Mouse (Mus musculus): Measurements from ENCODE around the gene Cadm1. TPM values are rescaled to one million over a fixed set of nuclear protein-coding genes. Genes with fewer than 3 reads are reported as not detected.

Cadm1 gene
- polyA plus RNA-seq, 1 experiment from 2014 or later = 6.4 TPM

DNA sequence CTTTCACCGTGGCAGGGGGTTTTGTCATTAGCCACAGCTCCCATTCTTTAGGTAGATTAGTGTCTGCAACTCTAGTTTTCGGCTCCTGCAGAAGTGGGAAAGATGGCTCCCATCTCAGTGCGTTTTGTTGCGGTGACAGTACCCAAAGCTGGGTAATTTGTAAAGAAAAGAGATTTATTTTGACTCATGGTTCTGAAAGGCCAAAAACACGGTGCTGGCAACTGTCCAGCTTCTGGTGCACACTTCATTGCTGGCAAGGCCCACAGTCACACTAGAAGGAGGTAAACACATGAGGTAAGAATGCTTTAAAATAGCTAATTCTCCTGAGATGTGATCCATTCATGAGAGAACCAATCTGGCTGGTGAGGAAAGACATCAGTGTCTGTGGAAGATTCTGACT, 18.9 kb downstream of the Cadm1 start:
- 68% methylated on average over 5 of the region's 5 CpGs for WGBS (ENCODE audit: insufficient replicate concordance)
- H3K4me1 ChIP-seq (replicated peaks) = no peaks in the 10 kb centered on the region
- H3K36me3 ChIP-seq (replicated peaks) = no peaks in the 10 kb centered on the region
- no peaks in the 10 kb centered on the region for H3K9me3 ChIP-seq (replicated peaks)
- H3K9ac ChIP-seq = no peak overlapping the region
- H3K27ac ChIP-seq (replicated peaks) = no peak overlapping the region
- H3K27me3 ChIP-seq = peaks cover 12% of the 10 kb centered on the region; the same call in 1 of the 2 replicates
- no peak overlapping the region for H3K4me3 ChIP-seq (replicated peaks)
- H3K4me2 ChIP-seq = no peak overlapping the region
- ATAC-seq (ENCODE audit: insufficient read depth) = no peak

DNA sequence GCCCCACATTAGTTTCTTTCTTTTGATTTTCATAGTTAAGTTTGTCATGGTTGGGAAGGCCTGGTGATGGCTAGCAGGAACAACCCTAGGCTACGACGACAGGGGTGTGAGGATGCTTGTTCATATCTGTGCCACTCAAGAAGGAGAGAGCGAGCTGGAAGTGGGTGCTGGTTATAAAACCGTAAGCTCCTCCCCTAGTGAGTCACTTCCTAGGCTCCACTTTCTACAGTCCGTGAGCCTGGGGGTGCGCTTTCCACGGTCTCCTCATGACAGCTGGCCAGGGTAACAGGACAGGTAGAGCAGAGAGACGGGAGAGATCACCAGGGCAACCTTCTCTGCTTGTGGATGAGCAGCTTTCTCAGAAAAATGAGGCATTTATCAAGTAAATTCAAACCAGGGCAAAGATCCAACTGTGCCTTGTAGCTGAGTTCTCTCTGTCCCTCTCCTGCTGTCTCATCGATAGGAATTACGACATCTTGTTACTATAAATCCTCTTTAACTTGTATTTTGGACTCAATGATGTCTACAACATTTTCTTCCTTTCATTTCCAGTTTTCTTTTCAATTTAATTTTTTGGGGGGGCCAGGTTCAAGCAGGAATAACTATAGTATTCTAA, 23.1 kb downstream of the Cadm1 start:
- H3K9me3 ChIP-seq (replicated peaks) = no peaks in the 10 kb centered on the region
- H3K9ac ChIP-seq = no peak overlapping the region
- WGBS (ENCODE audit: insufficient replicate concordance) = 60% methylated on average over 10 of the region's 10 CpGs
- H3K36me3 ChIP-seq (replicated peaks) = no peaks in the 10 kb centered on the region
- no peak overlapping the region for H3K27ac ChIP-seq (replicated peaks)
- no peak overlapping the region for H3K4me2 ChIP-seq
- H3K27me3 ChIP-seq = no peaks in the 10 kb centered on the region
- H3K4me1 ChIP-seq (replicated peaks) = no peaks in the 10 kb centered on the region
- ATAC-seq (ENCODE audit: insufficient read depth) = no peak
- H3K4me3 ChIP-seq (replicated peaks) = no peak overlapping the region

DNA sequence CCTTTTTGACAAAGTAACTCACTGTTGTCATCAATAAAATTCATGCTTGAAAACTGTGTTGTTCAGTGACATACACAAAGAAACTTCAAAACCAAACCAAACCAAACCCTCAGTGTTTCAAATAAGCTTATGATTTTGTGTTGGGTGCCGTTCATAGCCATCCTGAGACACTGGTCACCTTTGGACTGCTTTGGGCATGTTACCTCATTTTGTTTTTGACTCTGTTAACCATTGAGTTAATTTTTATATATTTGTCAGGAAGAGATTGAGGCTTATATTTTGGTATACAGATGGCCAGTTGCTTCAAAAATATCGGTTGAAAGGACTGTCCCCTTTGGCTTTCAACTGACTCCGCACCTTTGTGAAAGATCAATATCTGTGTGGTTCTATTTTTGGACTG, 30.8 kb downstream of the Cadm1 start:
- H3K4me3 ChIP-seq (replicated peaks) = no peak overlapping the region
- 67% methylated on average over 3 of the region's 3 CpGs for WGBS (ENCODE audit: insufficient replicate concordance)
- H3K9me3 ChIP-seq (replicated peaks) = no peaks in the 10 kb centered on the region
- no peaks in the 10 kb centered on the region for H3K27me3 ChIP-seq
- ATAC-seq (ENCODE audit: insufficient read depth) = no peak
- no peak overlapping the region for H3K4me2 ChIP-seq
- H3K9ac ChIP-seq = no peak overlapping the region
- H3K36me3 ChIP-seq (replicated peaks) = no peaks in the 10 kb centered on the region
- H3K27ac ChIP-seq (replicated peaks) = no peak overlapping the region
- H3K4me1 ChIP-seq (replicated peaks) = no peaks in the 10 kb centered on the region

DNA sequence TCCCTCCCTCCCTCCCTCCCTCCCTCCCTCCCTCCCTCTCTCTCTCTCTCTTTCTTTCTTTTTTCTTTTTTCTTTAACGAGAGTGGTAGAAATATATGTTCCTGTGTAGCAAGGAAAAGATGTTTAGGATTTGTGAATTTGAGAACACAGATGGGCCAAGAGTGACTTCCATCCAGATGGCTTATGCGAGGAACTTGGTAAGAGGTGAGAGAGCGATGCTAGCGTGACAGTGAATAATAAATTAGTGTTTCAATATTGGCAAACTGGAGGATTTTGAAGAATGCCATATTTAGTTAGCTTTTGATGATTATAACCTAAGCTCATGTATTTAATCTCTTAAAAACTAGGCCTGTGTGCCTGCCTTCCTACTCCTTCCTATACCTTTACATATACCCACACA, 31.6 kb downstream of the Cadm1 start:
- no peak overlapping the region for H3K4me3 ChIP-seq (replicated peaks)
- WGBS (ENCODE audit: insufficient replicate concordance) = 69% methylated on average over 4 of the region's 4 CpGs
- no peak overlapping the region for H3K27ac ChIP-seq (replicated peaks)
- H3K27me3 ChIP-seq = no peaks in the 10 kb centered on the region
- H3K9ac ChIP-seq = no peak overlapping the region
- H3K4me1 ChIP-seq (replicated peaks) = no peaks in the 10 kb centered on the region
- H3K9me3 ChIP-seq (replicated peaks) = no peaks in the 10 kb centered on the region
- H3K4me2 ChIP-seq = no peak overlapping the region
- H3K36me3 ChIP-seq (replicated peaks) = no peaks in the 10 kb centered on the region
- no peak for ATAC-seq (ENCODE audit: insufficient read depth)

DNA sequence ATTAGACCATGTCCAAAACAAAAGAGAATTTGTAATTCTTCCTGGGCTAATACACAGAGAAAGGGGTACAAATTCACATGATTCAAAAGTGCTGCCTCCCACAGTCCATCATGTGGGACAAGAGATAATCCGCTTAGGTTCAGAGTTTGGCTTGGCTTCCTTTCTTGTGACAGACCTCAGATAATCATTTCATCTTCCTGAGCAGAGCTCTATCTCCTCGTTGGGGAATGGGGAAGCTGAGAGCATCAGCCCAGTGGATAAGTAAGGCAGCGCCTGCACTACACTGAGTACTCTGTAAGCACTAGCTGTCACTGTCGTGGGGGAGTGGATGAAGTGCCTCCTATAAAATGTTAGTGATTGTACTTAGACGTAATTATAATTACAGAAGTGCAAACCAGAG, 35.1 kb downstream of the Cadm1 start:
- Histone ChIP-seq H3K36me3 (replicated peaks) (no peaks in the 10 kb centered on the region), H3K9me3 (replicated peaks) (no peaks in the 10 kb centered on the region), H3K4me1 (replicated peaks) (no peaks in the 10 kb centered on the region), H3K4me3 (replicated peaks) (no peak overlapping the region), H3K27ac (replicated peaks) (no peak overlapping the region), H3K9ac (no peak overlapping the region), H3K27me3 (no peaks in the 10 kb centered on the region), H3K4me2 (no peak overlapping the region)
- ATAC-seq (ENCODE audit: insufficient read depth) = no peak
- 22% methylated on average over 5 of the region's 5 CpGs for WGBS (ENCODE audit: insufficient replicate concordance)

DNA sequence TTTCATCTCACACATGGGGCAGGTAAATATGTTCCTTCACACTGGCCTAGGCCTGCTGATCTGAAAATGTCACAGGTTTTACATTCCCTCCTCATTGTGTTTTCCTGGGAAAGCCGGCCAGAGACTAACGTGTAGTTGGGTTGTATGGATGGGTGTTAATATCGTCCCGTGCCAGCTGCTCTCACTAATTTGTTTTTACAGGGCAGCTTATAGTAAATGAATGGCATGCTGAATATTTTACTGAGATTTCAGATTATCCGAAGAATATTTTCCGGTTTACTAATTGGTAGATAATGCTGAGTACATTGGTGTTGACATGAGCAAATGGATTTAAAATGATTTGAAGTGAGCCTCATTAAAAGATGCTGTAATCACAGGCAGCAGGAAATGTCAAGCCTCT, 37.9 kb downstream of the Cadm1 start:
- H3K36me3 ChIP-seq (replicated peaks) = no peaks in the 10 kb centered on the region
- H3K9me3 ChIP-seq (replicated peaks) = no peaks in the 10 kb centered on the region
- H3K4me3 ChIP-seq (replicated peaks) = no peak overlapping the region
- no peak for ATAC-seq (ENCODE audit: insufficient read depth)
- H3K27ac ChIP-seq (replicated peaks) = no peak overlapping the region
- no peaks in the 10 kb centered on the region for H3K4me1 ChIP-seq (replicated peaks)
- no peak overlapping the region for H3K4me2 ChIP-seq
- 74% methylated on average over 6 of the region's 6 CpGs for WGBS (ENCODE audit: insufficient replicate concordance)
- H3K27me3 ChIP-seq = no peaks in the 10 kb centered on the region
- H3K9ac ChIP-seq = no peak overlapping the region

DNA sequence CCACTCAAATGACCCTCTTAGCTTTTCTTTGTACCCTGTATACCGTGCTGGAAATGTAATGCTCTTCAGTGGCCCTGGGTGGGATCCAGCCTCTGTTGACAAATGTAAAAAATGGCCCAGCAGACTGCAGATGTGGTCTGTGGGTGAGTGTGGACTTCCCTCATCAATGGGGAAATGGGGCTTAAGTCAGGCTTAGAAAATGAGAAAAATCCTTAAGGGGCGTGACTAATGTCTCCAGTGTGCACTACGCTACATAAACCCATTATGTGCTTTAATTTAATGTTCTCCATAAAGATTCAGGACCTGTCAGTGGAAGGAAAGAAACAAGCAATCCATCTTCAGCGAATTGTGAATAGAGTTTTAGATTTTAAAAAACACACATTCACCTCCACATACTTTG, 40.2 kb downstream of the Cadm1 start:
- Histone ChIP-seq H3K4me3 (replicated peaks) (no peak overlapping the region), H3K36me3 (replicated peaks) (no peaks in the 10 kb centered on the region)

DNA sequence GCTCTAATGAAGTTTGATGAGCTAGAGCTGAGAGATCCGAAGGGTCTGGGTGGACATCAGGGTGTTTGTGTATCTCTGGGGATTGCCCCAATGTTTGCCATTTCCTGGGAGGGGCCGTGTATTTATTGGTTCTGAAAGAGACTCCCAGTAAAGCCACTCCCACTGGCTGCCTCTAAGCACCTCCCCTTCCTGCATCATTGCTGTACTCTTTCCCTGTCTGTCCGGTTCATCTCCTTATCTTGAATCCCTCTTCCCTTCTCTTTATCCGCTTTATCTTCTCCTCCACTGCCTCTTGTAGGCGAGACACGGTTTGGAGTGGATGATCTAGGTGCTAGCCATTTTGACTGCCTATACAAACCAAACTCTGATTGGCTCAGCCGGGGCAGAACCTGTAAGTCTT, 41.5 kb downstream of the Cadm1 start:
- Histone ChIP-seq H3K9me3 (replicated peaks) (no peaks in the 10 kb centered on the region), H3K27ac (replicated peaks) (no peak overlapping the region), H3K9ac (no peak overlapping the region), H3K27me3 (no peaks in the 10 kb centered on the region), H3K4me1 (replicated peaks) (no peaks in the 10 kb centered on the region), H3K4me3 (replicated peaks) (no peak overlapping the region), H3K4me2 (no peak overlapping the region), H3K36me3 (replicated peaks) (no peaks in the 10 kb centered on the region)
- ATAC-seq (ENCODE audit: insufficient read depth) = no peak
- 60% methylated on average over 7 of the region's 7 CpGs for WGBS (ENCODE audit: insufficient replicate concordance)

More for the DNA sequence above, 40.2 kb downstream of the Cadm1 start:
- Histone ChIP-seq H3K27ac (replicated peaks) (no peak overlapping the region), H3K4me2 (no peak overlapping the region), H3K9me3 (replicated peaks) (no peaks in the 10 kb centered on the region), H3K9ac (no peak overlapping the region), H3K27me3 (no peaks in the 10 kb centered on the region), H3K4me1 (replicated peaks) (no peaks in the 10 kb centered on the region)
- ATAC-seq (ENCODE audit: insufficient read depth) = no peak
- WGBS (ENCODE audit: insufficient replicate concordance) = 56% methylated on average over 4 of the region's 4 CpGs

DNA sequence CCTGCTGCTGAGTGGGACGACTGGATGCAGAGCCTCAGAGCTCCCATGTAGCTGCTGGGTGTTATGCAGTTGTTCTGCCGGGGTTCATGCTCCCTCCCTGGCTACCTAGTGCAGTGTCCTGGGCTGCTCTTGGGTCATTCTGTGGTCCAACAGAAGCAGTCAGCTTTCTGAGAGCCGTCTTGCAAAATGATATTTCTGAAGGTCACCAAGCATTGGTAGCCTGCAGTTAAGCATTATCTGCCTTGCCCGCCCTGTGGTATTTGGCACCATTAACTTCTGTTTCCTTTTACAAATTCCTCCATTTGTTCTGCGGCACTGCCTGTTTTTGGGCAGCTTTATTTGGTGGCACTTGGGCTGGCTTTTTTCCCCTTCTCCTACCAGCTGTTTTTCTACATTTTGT, 42.2 kb downstream of the Cadm1 start:
- Histone ChIP-seq H3K27me3 (no peaks in the 10 kb centered on the region), H3K4me3 (replicated peaks) (no peak overlapping the region), H3K4me2 (no peak overlapping the region), H3K27ac (replicated peaks) (no peak overlapping the region), H3K4me1 (replicated peaks) (no peaks in the 10 kb centered on the region), H3K9me3 (replicated peaks) (no peaks in the 10 kb centered on the region), H3K9ac (no peak overlapping the region), H3K36me3 (replicated peaks) (no peaks in the 10 kb centered on the region)
- no peak for ATAC-seq (ENCODE audit: insufficient read depth)
- 61% methylated on average over 5 of the region's 5 CpGs for WGBS (ENCODE audit: insufficient replicate concordance)

DNA sequence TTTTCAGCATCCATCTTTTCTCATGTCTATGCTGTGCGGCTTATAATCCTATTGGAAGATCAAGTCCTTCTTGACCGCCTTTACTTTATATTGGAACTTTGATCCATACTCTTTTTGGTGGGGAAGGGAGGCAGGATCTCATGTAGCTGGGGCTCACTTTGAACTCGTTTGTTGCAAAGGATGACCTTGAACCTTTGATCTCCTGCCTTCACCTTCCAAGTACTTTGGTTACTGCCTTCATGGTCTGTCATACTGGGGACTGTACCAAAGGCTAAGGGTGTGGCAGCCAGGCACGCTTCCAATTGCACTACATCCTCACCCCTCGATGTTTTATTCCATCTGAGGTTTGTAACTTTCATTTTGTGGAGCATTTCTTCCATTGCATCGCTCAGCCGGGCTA, 43.5 kb downstream of the Cadm1 start:
- H3K4me2 ChIP-seq = no peak overlapping the region
- H3K36me3 ChIP-seq (replicated peaks) = no peaks in the 10 kb centered on the region
- no peaks in the 10 kb centered on the region for H3K27me3 ChIP-seq
- H3K4me1 ChIP-seq (replicated peaks) = no peaks in the 10 kb centered on the region
- 56% methylated on average over 7 of the region's 7 CpGs for WGBS (ENCODE audit: insufficient replicate concordance)
- no peaks in the 10 kb centered on the region for H3K9me3 ChIP-seq (replicated peaks)
- H3K9ac ChIP-seq = no peak overlapping the region
- no peak for ATAC-seq (ENCODE audit: insufficient read depth)
- no peak overlapping the region for H3K4me3 ChIP-seq (replicated peaks)
- H3K27ac ChIP-seq (replicated peaks) = no peak overlapping the region

DNA sequence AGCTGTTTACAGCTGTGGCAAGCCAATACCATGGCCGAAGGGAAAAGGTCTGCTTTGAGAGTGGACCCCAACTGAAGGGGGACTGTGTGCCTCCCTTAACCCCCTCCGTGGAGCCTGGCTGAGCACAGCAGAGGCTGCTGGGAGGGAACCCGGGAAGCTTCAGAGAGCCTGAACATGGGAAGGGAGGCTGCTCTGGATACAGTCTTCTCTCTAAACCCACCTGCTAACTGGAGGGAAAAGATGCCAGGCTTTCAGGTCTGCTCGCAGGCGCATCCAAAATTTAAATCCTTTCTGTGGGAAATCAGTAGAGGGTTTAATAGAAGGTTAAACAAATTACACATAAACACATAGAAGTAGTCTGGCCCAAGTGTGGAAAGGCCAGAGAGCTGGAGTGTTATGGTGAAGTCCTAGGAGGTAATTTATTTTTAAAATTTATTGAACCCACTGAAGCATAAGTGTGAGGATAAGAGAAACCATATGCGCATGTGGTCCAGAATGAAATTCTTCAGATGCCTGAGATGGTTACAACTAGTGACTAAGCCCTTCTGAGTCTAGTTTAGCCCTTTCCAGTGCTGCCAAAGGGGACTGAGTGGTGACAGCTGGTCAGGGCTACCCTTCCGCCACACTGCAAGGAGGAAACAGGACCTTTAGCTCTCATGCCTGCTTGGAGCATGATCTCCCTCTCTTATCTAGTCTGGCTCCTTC, 44.9 kb downstream of the Cadm1 start:
- Histone ChIP-seq H3K9me3 (replicated peaks) (no peaks in the 10 kb centered on the region), H3K4me3 (replicated peaks) (no peak overlapping the region)
- no peak for ATAC-seq (ENCODE audit: insufficient read depth)

DNA sequence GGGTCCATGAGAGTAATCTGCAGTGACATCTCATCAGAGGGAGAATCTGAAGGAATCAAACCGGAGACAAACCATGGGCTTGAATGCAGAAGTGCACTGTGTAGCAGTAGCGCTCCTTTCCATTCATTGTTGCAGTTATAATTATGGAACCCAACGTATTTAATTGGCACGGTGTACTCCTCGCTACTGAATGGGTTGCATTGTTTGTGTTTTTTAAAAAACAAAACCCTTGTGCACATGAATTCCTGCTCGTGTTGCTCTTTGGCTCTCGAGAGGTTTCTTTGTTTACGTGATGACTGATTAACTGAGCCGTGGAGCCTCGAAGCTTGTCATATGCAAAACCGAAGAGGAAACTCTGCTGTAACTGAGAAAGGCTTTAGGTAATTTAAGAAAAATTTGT, 45.8 kb downstream of the Cadm1 start:
- Histone ChIP-seq H3K36me3 (replicated peaks) (no peaks in the 10 kb centered on the region), H3K9me3 (replicated peaks) (no peaks in the 10 kb centered on the region), H3K4me2 (no peak overlapping the region), H3K27me3 (no peaks in the 10 kb centered on the region), H3K4me1 (replicated peaks) (no peaks in the 10 kb centered on the region), H3K27ac (replicated peaks) (no peak overlapping the region), H3K4me3 (replicated peaks) (no peak overlapping the region), H3K9ac (no peak overlapping the region)
- no peak for ATAC-seq (ENCODE audit: insufficient read depth)
- 62% methylated on average over 11 of the region's 11 CpGs for WGBS (ENCODE audit: insufficient replicate concordance)

More for the DNA sequence above, 44.9 kb downstream of the Cadm1 start:
- Histone ChIP-seq H3K9ac (no peak overlapping the region), H3K4me1 (replicated peaks) (no peaks in the 10 kb centered on the region), H3K36me3 (replicated peaks) (no peaks in the 10 kb centered on the region), H3K27me3 (no peaks in the 10 kb centered on the region), H3K27ac (replicated peaks) (no peak overlapping the region), H3K4me2 (no peak overlapping the region)
- WGBS (ENCODE audit: insufficient replicate concordance) = 59% methylated on average over 7 of the region's 7 CpGs
